Mouse (Mus musculus) spleen, adult 2 months (tissue): Measurements from ENCODE around the gene Trappc6b.

Experiments
- CTCF ChIP-seq: fragments of 200-500 bp; IDR thresholded peaks from 2 replicates; pipeline ENCODE4 v1.5.1; 2011; ENCODE audit warnings: mild to moderate bottlenecking, inconsistent platforms; ENCODE audit not compliant: insufficient read depth, insufficient read length, insufficient replicate concordance; ENCODE audit errors: extremely low read depth
- POLR2A ChIP-seq: fragments of 200-500 bp; IDR thresholded peaks from 2 replicates; pipeline ENCODE4 v1.6.1; 2011; ENCODE audit warnings: low read depth, low read length, inconsistent platforms

DNA sequence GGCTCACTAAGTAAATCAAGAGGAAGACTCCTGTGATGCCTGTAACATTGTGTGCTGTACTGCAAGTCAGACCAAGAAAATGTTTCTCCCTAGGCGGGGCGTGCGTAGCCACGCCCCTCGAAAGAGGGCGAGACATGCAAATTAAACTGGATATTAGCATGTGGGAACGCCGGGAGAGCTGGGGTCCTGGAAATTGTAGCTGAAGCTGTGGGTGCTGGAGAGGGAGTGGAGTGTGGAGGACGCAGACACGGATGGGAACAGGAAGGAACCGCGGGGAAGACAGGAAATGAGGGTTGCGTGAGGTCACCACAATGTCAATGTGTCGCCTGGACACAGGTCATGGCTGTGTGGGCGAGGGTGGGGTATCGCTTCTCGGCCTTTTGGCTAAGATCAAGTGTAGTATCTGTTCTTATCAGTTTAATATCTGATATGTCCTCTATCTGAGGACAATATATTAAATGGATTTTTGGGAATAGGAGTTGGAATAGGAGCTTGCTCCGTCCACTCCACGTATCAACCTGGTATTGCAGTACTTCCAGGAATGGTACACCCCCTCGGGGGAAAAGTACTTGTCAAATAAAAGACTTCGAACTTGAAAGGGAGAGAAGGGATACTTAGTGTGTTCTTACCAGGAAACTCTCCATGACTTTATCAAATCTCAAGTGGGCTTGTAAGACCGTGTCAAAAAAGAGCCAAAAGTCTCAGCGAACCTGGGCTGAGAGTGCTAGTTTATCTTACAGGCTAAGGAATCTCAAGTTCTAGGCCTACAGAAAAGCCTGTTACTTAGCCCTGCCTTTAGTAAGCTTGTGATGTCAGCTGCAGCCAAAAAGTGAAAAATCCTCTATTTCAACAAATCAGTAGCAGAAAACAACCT lies 21.1 kb downstream of the Trappc6b start:
- TF ChIP-seq CTCF (no peak), POLR2A (no peak)
